Mouse (Mus musculus): ENCODE measurements around the gene 2310009B15Rik. TPM values are rescaled to one million over a fixed set of nuclear protein-coding genes. Genes with fewer than 3 reads are reported as not detected.

Gene 2310009B15Rik
- polyA plus RNA-seq, 1 experiment from 2014 or later, result 37.1 TPM

DNA sequence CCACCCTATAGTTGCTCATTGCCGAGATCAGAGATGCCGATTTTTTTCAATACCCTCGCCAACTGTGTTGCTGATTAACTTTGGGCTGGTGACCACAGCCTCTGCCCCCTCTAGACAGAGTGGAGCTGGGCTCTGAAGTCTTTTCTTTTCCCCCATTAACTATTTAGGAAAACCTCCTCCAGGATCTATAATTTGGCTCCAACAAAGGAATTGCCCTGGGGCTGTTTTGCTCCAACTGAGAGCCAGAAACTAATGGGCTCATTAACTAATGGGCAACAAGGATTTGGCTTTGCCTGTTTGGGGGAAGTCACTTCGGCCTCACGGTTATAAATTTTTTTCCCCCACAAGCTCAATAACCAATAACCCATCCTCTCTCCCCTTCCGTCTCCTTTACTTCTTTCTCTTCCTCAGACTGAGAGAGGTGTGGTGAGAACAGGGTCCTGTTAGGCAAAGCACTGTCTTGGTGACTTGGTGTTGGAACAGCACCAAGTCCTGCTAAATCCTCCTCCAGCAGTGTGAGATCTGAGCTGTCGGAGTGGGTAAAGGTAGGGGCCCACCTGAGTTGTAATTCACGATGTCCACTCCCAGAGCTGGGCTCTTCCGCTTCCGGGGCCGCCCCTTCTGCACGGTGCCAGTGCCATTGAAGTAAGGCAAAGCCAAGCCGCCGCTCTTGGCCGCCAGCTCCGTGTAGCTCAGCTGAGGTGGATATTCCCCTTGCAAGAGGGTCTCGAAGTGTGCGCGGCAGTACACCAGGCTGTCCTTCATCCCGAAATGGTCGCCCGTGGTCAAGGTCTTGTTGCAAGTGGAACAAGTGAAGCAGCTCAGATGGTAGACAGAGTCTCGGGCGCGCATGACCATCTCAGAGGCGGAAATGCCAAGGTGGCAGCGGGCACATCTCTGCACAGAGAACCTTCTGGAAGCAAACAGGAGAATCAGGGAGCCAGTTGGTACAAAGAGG is 18.6 kb downstream of the 2310009B15Rik start:
- ATAC-seq (ENCODE audit: low FRiP score), result no peak
- WGBS, result 9% methylated on average over 27 of the region's 27 CpGs
- DNase-seq (ENCODE audit: low spot score), result no peak
- Histone ChIP-seq H3K36me3 (replicated peaks; ENCODE audit: control insufficient read depth, insufficient read depth) (no peaks in the 10 kb centered on the region), H3K4me3 (replicated peaks; ENCODE audit: low read length) (peak overlapping the region; percentile 34), H3K9ac (peak overlapping the region; percentile 58), H3K9me3 (ENCODE audit: control insufficient read depth, low read length) (no peaks in the 10 kb centered on the region), H3K4me2 (replicated peaks) (peak overlapping the region; percentile 51), H3K4me1 (replicated peaks; ENCODE audit: control insufficient read depth, insufficient read depth, low read length) (0 out of 2 replicates have a peak, but pooled peaks cover 5% of the 10 kb centered on the region), H3K27ac (peak overlapping the region; percentile 71), H3K27me3 (ENCODE audit: control insufficient read depth, insufficient read depth, low read length) (peaks cover 76% of the 10 kb centered on the region)

GRCm38 (mm10) chr1:138835355-138835900 is 21.2 kb downstream of the 2310009B15Rik start:
- Histone ChIP-seq H3K36me3 (replicated peaks; ENCODE audit: control insufficient read depth, insufficient read depth) (no peaks in the 10 kb centered on the region), H3K9me3 (ENCODE audit: control insufficient read depth, low read length) (no peaks in the 10 kb centered on the region), H3K4me1 (replicated peaks; ENCODE audit: control insufficient read depth, insufficient read depth, low read length) (no peaks in the 10 kb centered on the region), H3K4me3 (replicated peaks; ENCODE audit: low read length) (peak overlapping the region; percentile 34), H3K27ac (no peak overlapping the region), H3K4me2 (replicated peaks) (peak overlapping the region; percentile 51), H3K27me3 (ENCODE audit: control insufficient read depth, insufficient read depth, low read length) (peaks cover 86% of the 10 kb centered on the region), H3K9ac (no peak overlapping the region)
- no peak for ATAC-seq (ENCODE audit: low FRiP score)
- under 1% methylated on average over 3 of the region's 3 CpGs for WGBS
- peak; percentile 72 for DNase-seq (ENCODE audit: low spot score)

- Histone ChIP-seq H3K9ac (no peak overlapping the region), H3K27ac (no peak overlapping the region), H3K4me1 (replicated peaks; ENCODE audit: control insufficient read depth, insufficient read depth, low read length) (no peaks in the 10 kb centered on the region), H3K4me3 (replicated peaks; ENCODE audit: low read length) (peak overlapping the region; percentile 23), H3K4me2 (replicated peaks) (peak overlapping the region; percentile 51), H3K9me3 (ENCODE audit: control insufficient read depth, low read length) (no peaks in the 10 kb centered on the region), H3K27me3 (ENCODE audit: control insufficient read depth, insufficient read depth, low read length) (peaks cover 51% of the 10 kb centered on the region), H3K36me3 (replicated peaks; ENCODE audit: control insufficient read depth, insufficient read depth) (no peaks in the 10 kb centered on the region)
- under 1% methylated on average over 16 of the region's 16 CpGs for WGBS
- DNase-seq (ENCODE audit: low spot score) (no peak), ATAC-seq (ENCODE audit: low FRiP score) (no peak)
Measured at GRCm38 (mm10) chr1:138831309-138831708, 25.3 kb downstream of the 2310009B15Rik start.

- no peak overlapping the region for H3K9ac ChIP-seq
- H3K27me3 ChIP-seq (ENCODE audit: control insufficient read depth, insufficient read depth, low read length), result peaks cover 6% of the 10 kb centered on the region
- no peak overlapping the region for H3K27ac ChIP-seq
- no peak overlapping the region for H3K4me3 ChIP-seq (replicated peaks; ENCODE audit: low read length)
- no peaks in the 10 kb centered on the region for H3K4me1 ChIP-seq (replicated peaks; ENCODE audit: control insufficient read depth, insufficient read depth, low read length)
- H3K9me3 ChIP-seq (ENCODE audit: control insufficient read depth, low read length), result no peaks in the 10 kb centered on the region
- 66% methylated on average over 6 of the region's 6 CpGs for WGBS
- no peaks in the 10 kb centered on the region for H3K36me3 ChIP-seq (replicated peaks; ENCODE audit: control insufficient read depth, insufficient read depth)
- DNase-seq (ENCODE audit: low spot score) (no peak), ATAC-seq (ENCODE audit: low FRiP score) (no peak)
- H3K4me2 ChIP-seq (replicated peaks), result no peak overlapping the region
Measured at GRCm38 (mm10) chr1:138826841-138827240, 29.8 kb downstream of the 2310009B15Rik start.

- H3K27me3 ChIP-seq (ENCODE audit: control insufficient read depth, insufficient read depth, low read length), result no peaks in the 10 kb centered on the region
- WGBS, result 100% methylated on average over 1 of the region's 1 CpGs
- no peaks in the 10 kb centered on the region for H3K9me3 ChIP-seq (ENCODE audit: control insufficient read depth, low read length)
- no peak overlapping the region for H3K4me3 ChIP-seq (replicated peaks; ENCODE audit: low read length)
- H3K27ac ChIP-seq, result no peak overlapping the region
- DNase-seq (ENCODE audit: low spot score) (no peak), ATAC-seq (ENCODE audit: low FRiP score) (0 out of 2 replicates have a peak, but pooled peaks have one; percentile 14)
- no peaks in the 10 kb centered on the region for H3K4me1 ChIP-seq (replicated peaks; ENCODE audit: control insufficient read depth, insufficient read depth, low read length)
- H3K36me3 ChIP-seq (replicated peaks; ENCODE audit: control insufficient read depth, insufficient read depth), result no peaks in the 10 kb centered on the region
- H3K9ac ChIP-seq, result no peak overlapping the region
- no peak overlapping the region for H3K4me2 ChIP-seq (replicated peaks)
Measured at GRCm38 (mm10) chr1:138822985-138823322, 33.7 kb downstream of the 2310009B15Rik start.

GRCm38 (mm10) chr1:138822255-138822984 is 34.2 kb downstream of the 2310009B15Rik start:
- Histone ChIP-seq H3K27ac (no peak overlapping the region), H3K27me3 (ENCODE audit: control insufficient read depth, insufficient read depth, low read length) (no peaks in the 10 kb centered on the region), H3K9ac (no peak overlapping the region), H3K36me3 (replicated peaks; ENCODE audit: control insufficient read depth, insufficient read depth) (no peaks in the 10 kb centered on the region), H3K4me3 (replicated peaks; ENCODE audit: low read length) (no peak overlapping the region), H3K9me3 (ENCODE audit: control insufficient read depth, low read length) (no peaks in the 10 kb centered on the region), H3K4me1 (replicated peaks; ENCODE audit: control insufficient read depth, insufficient read depth, low read length) (no peaks in the 10 kb centered on the region), H3K4me2 (replicated peaks) (no peak overlapping the region)
- no peak for DNase-seq (ENCODE audit: low spot score)
- WGBS, result 93% methylated on average over 7 of the region's 7 CpGs
- ATAC-seq (ENCODE audit: low FRiP score), result 0 out of 2 replicates have a peak, but pooled peaks have one; percentile 21

Other genes starting within 250 kb of the 2310009B15Rik start
- gene Nek7, start 236.7 kb downstream of the 2310009B15Rik start, polyA plus RNA-seq (2014; fragmentation: Nextera tagmentation; extraction: Ambion mirVana), result 12.4 and 14.9 TPM in 2 replicates
- gene Lhx9, start 8.3 kb downstream of the 2310009B15Rik start, polyA plus RNA-seq (2014; fragmentation: Nextera tagmentation; extraction: Ambion mirVana), result 9.5 and 18.5 TPM in 2 replicates
- gene Dennd1b, start 106.6 kb upstream of the 2310009B15Rik start, polyA plus RNA-seq (2014; fragmentation: Nextera tagmentation; extraction: Ambion mirVana), result 8.5 and 11.2 TPM in 2 replicates